Mouse (Mus musculus) kidney, adult 2 months (tissue): ENCODE measurements around the gene Tacc3.

Source experiments
- CTCF ChIP-seq: fragments of 200-500 bp; conservative IDR thresholded peaks from 2 replicates; pipeline ENCODE4 v1.5.1; 2011; ENCODE audit warnings: low read depth, mild to moderate bottlenecking, control low read depth, low read length, moderate library complexity, mixed read lengths; ENCODE audit not compliant: insufficient read depth, insufficient read length
- POLR2A ChIP-seq: fragments of 200-500 bp; IDR thresholded peaks from one replicate; pipeline ENCODE4 v1.6.1; 2011; ENCODE audit warnings: low read depth, low read length, control low read depth

DNA sequence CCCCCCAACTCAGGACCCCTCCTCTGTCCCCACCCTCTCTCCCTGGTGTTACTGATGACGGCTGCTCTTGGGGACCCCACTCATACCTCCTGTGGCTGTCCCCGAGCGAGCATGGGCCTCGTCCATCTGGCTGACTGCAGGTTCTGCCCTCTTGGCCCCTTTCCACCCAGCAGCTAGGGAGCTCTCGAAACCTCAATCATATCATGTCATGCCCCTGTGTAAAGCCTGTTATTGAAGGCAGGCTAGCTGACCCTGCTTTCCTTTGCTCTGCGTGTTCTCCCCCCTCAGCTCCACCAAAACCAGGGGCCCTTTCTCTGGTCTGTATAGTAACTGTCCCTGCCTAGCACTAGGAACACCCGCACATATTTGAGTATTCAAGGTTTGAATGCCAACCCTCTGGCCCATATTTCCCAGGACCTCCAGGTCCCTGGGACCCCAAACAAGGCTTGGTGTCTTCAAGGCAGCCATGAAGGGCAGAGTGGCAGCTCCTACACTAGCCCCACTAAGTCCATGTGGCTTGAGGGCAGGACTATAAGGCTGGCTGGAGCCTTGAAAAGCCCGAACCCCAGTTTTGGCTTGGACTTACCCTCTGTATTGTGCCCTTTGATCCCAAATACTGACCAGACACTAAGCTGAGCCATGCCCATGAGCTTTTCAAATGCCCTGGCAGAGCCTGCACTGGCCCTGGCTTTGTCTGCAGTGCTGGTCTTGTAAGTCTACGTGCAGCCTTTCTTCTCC lies 47.9 kb downstream of the Tacc3 start:
- TF ChIP-seq POLR2A (no peak), CTCF (no peak)
